Mouse (Mus musculus): ENCODE measurements around the gene Sowaha.
"Not testable (repeated sequence)": the region's sequence is repeated elsewhere in the genome, so short reads cannot be mapped to it uniquely, and the experiment has no call there.

Sowaha gene

GRCm38 (mm10) chr11:53433057-53433456, 47.0 kb downstream of the Sowaha start:
- DNase-seq = no peak

DNA sequence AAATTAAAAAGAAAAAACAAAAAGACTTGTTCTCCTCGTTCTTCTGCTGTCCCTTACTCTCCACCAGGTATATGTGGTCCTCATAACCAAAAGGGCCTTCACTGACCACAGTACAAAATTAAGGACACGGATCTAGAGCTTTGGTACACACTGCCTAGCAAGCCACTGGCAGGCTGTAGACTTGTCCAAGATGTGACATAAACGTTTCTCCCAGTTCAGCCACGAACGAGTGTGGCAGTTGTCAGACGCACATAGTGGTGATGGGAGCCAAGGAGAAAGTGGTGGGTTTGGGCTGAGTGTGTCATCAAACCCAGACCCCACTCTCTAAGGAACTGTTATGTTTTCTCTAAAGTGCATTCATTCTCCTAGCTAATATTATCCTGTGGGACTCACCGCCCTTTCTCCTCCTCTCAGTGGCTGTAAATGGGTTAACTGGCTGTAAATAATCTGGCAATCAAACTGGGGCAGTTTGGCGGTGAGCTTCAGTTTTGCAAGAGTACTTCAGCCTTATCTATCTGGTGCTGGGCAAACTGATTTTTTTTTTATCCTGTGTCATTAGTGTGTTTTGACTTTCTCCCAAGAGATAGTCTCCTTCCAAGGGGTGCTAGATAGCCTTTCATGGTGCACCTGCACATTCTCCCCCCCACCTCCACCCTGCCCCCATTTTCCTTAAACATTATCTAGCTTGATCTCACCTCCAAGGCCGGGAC, 48.6 kb downstream of the Sowaha start:
- peak; percentile 26 for DNase-seq

- DNase-seq = peak; percentile 99
Observed at GRCm38 (mm10) chr11:53430670-53431346, 49.3 kb downstream of the Sowaha start, which contains the start of the genes Uqcrq and Gdf9. Gene Uqcrq, minus strand, starts transcription at chr11:53430831. Gene Gdf9, plus strand, starts transcription at chr11:53431023.

DNA sequence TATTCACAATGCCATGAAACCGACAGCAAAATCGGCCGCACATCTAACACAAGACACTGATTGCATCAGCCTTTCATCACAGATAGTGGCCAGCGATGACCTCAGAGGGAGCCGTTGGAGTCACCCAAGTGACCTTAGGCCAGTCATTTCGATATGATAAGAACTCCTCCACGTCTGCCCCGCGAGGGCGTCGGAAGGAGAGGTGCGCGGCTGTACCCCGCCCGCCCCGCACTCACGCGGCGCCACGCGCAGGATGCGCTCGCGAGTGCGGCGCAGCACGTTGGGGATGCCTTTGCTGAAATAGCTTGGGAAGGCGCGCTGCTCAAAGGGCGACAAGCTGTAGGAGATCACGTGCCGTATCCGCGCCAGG, 49.8 kb downstream of the Sowaha start:
- no peak for DNase-seq

DNA sequence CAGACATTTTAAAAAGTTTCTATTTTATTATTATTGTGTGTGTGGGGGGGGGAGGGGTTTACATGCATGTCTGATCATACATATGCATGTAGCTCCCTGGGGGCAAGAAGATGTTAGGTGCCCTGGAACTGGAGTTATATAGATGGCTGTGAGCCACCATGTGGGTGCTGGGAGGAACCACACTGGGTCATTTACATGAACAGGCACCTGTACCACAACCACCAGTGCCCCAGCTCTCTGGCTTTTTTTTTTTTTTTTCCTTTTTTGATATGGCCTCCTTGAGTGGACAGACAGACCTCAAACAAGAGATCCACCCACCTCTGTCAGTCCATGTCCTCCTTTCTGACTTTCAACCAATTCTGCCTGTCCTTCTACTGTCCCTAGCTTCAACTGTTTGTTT, 50.9 kb downstream of the Sowaha start:
- DNase-seq = no peak

DNA sequence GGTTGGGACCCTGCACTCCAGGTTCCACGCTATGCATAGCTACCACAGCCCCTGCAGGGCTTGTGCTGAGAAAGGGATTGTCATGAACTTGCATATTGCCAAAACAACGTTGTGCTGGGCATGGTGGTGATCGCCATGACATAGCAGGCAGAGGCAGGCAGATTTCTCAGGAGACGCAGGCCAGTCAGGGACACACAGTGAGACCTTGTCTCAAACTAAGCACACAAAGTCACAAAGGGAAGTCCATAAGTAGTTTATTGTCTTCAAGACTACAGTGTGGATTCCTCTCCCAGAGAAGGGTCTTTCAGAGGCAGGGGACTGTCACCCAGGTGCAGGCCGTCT, 51.4 kb downstream of the Sowaha start:
- DNase-seq = no peak

DNA sequence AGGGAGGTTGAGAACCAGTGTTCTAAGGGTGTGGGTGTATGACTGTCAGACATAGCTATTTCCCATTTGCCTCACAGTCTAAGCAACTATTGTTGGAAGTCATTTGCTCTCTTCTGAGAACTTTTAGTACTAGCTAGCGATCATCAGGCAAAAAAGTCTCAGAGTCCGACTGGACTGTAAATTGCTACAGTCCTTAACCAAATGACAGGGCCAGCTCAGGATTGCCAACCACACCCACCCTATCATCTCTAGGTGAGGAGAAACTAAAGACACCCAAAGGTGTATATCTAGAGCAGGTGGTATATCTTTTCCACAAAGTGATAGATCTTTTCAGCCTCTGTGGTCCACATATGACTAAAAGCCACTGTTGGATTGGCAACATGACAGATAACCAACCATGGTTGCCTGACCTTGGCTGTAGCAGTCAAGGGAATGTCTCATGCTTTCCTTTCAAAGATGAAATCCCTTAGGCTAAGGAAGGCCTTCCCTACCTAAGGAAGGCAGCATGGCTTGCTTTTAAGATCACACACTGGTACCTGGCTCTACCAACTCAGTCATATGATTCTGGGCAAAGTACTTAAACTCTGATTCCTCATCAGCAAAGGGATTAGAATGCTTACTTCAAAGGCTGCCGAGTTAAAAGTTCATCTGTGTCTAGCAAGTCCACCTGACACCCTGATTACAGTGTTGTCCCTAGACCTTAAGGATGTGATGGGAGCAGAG, 51.9 kb downstream of the Sowaha start:
- DNase-seq = no peak

- not testable (repeated sequence) for DNase-seq
Observed at GRCm38 (mm10) chr11:53426914-53427313, 53.2 kb downstream of the Sowaha start.
